Mouse (Mus musculus) gastrocnemius, postnatal 10 days (tissue): ENCODE results near the gene Dst. TPM values are rescaled to one million over a fixed set of nuclear protein-coding genes. Genes with fewer than 3 reads are reported as not detected.
A peak's percentile ranks its signal among the peaks of the same experiment; 100 is the strongest.

Experiments used
- DNase-seq: peaks from one replicate; pipeline ENCODE4 v3.0.0; 2021; ENCODE audit warnings: mixed read lengths
- total RNA-seq, 2 experiments: library from RNA; stranded (reverse); gene quantifications; 2 replicates each; pipeline ENCODE4 v1.2.3; 2021

Dst gene
- total RNA-seq, 2 experiments from 2014 or later, result 130 to 146 TPM

DNA sequence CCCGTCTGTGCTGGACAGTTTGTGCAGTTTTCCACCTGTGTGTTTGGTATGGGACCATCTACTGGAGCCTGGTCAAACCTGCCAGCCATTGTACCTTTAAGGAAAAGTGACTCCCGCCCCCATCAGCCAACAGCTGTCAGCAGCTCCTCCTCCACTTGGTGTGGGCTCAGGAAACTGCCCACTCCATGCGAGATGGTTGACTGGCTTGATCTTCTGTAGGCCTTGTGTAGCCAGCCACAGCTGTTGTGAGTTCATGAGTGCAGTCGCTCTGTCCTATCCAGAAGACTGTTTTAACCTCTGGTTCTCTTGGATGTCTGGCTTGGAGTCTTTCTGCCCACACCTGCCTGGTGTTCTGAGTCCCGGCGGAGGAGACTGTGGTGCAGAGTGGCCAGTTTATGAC, 117.9 kb downstream of the Dst start:
- DNase-seq, result no peak

DNA sequence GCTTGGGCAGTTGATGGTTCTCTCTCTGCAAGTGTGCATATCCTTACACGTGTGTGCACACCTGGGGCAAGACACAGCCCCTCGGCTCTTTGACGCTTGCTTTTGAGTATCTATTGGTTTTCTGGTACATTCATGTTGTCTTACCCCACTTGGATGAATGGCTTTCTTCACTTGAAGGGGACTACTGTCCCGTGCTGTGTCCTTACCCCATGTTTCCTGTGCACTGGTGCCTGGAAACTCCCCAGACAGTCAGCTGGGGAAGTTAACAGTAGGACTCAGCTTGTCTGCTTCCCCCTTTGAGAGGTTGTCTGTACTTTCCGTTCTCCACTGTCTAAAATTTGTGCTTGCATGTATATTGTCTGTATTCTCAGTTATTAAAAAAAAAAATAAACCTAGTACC, 120.7 kb downstream of the Dst start:
- no peak for DNase-seq

DNA sequence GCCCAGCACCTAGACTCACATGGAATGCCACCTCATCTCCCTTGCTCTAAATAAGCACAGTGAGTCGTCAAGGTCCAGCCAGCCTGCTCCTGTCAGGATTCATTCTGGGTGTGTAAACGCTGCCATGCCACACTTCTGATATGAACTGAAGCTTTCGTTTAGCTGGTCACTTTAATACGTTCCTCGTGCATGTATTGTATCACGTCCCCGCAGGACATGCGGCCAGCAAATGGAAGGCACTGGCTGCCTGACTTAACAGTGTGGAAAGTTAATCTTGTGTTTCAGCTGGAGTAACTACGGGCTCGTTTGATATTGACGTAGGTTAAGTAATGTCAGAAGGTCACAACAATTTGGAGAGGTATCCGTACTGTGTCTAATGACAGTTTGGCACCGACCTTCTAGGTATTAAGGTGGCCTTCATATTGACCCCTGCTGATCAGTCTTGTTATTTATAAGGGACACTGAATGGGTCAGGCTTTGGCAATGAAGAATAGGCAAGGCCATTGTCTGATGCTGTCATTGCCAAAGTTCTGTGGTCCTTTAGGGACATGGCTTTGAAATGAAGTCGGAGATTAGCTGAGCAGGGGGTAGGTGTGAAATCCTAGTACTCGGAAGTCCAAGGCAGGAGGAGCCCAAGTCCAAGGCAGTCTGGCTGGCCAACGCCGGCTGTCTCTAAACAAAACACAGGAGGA, 122.5 kb downstream of the Dst start:
- no peak for DNase-seq

DNA sequence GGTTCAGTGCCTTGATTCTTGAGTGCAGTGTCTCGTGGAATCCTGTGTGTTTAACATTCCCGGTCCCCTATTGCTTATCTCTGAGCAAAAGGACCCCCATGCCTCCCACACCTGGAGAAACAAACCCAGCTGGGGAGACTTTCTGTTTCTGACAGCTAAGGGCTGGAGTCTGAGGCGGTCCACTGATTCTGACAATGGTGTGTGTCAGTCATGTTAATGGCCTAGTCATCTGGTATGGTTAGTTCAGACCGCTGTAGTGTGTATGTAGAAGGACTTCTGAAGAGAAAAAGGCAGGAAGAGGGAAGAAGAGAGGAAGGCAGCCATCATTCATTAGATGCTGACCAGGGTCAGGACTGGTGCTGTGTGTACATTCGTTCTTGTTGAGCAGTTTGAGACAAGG, 125.0 kb downstream of the Dst start:
- DNase-seq, result no peak

DNA sequence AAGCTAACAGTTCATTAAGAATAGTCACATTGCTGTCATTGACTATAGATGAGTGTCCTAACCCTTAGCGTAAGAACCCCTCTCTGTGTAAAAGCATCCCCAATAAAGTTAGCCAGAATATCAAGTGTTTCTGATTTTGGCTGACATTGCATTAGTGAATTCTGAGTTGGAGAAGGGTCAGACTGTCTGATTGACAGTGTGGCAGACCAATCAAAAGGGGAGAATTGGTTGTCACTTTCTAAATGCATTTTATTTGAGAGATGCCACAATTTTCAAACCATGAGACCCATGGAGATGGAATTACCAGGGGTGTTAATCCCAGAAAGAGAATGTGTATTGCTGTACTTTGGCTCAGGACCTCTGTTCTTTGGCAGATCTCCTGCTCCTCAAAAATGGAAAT, 125.5 kb downstream of the Dst start:
- DNase-seq, result no peak

DNA sequence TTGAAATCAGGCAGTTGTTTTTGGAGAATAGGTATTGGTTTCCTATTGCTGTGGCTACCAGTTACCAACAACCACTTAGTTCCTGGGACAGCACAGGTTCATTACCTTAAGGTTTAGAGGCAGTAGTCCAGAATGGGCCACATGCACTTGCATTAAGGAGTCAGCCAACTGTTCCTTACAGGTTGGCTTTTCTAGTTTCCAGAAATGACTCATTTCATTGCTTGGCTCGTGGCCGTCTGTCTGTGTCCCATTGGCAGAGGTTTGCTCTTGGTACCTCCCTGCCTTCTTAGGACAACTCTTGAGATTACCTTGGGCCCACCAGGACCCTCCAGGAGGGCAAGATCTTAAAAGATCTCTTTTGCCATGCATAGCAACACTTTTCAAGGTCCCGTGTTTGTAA, 125.9 kb downstream of the Dst start:
- DNase-seq, result no peak

DNA sequence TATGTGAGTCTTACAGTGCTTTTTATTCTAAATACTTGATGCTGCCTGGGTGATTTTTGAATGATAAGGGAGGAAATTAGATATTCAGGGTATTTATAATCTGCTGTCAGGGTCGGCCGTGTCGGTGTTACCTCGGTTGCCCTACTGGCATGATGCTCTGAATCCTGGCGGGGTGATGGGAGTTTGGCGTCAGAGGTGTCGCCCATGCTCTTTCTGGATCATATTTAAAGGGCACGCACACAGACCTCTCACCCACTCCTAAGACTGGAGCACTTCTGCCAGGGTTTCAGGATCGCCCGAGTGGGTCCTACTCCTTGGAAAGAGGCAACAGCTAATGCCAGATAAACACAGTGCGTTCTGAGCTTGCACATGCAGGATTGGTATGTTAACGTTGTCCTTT, 128.1 kb downstream of the Dst start:
- no peak for DNase-seq

DNA sequence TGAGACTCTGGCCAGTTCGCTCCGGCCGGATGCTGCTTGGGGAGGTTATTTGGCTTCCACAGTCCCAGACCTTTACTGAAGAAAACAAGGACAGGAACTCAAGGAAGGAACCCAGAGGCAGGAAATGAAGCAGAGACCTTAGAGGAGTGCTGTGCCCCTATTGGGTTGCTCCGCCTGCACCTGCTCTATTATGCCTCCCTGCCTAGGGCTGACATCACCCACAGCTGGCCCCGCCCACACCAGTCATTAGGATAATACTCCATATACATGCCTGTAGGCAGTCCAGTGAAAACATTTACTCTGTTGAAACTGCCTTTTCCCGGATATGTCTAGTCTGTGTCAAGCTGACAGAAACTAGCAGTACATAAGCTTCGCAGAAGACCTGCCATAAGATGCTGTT, 130.5 kb downstream of the Dst start:
- DNase-seq, result no peak

DNA sequence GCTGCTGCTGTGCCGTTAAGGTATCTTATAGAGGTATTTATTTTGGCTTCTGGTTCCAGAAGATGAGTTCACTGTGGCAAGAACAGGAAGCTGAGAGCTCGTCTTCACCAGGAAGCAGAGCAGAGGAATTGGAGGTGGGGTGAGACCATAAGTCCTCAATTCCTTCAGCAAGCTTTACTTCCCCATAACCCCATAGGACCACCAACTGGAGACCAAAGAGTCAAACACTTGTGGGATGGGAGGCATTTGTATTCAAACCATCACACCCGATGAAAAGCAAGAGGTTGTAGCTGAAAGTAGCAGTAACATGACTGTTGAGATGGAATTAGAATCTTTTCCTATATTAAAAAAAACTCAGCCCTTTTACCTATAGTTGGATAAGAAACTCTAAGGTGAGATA, 132.0 kb downstream of the Dst start:
- no peak for DNase-seq

DNA sequence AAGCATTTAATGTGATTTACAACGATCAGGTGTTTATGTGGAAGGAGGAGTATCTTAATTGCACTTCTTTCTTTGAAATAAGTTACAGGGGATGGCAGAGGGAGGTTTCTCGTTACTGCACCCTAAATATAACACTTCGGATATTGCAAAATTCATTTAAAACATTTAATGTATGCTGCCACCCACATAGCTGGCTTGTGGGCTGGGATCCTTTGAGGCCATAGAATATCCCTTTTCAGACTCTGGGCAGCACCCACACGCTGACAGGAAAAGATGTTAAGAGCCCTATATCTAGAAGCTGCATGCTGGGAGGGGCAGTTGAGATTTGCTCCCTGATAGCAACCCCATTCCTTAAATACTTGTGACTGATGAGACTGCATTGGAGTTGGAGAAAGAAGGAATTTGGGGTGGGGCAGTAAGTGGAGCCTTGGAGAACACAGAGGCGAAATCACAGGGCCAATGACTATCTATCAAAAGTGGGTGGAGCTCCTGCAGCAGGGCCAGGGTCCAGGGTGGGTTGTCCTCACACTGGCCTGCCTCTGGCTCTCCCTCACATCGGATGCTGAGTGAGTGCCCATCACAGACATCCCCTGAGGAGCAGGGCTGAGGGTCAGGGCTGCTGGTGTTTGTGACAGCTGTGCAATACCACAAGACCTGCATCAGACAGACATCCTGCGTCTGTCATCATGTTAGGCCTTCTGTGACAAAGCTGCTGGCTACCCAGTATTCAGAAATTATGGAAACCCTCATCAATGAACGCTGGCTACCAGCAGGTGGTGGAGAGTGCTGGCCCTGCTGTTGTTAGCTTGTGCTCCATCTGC, 133.1 kb downstream of the Dst start:
- DNase-seq, result no peak

DNA sequence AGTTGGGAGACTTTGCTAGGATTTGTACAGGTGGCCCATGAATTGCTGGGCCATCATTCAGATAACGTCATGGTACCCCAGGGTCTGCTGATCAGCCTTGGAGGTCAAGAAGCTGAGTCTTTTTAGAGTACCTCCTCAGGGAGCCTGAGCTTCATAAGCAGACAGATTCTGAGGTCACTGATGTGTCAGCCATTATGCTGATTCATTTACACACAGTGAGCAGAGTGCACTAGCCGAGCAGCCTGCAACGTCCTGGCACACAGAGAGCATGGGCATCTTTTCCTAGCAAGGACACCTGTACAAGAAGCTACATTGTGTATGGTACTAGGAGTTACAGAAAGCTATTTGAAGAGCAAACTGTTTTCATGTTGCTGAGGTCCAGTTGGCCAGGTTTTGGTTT, 134.3 kb downstream of the Dst start:
- no peak for DNase-seq

DNA sequence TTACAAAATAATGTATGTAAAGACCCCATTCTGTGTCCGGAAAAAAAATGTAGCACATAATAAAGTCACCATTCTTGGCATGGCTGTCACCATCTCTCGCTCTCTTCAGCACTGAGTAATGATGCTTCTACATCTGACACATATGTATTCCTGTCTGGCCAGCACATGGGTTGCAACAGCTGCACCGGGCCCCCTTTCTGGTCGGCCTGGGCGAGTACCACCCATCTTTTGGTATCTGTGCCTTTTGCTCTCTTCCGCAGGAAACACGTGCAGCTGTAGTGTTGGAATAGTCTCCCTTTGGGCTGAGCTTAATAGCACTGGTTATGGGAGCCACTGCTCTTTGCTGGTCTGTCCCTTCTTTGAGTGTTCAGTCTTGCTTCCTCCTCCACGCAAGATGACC, 135.3 kb downstream of the Dst start:
- no peak for DNase-seq

DNA sequence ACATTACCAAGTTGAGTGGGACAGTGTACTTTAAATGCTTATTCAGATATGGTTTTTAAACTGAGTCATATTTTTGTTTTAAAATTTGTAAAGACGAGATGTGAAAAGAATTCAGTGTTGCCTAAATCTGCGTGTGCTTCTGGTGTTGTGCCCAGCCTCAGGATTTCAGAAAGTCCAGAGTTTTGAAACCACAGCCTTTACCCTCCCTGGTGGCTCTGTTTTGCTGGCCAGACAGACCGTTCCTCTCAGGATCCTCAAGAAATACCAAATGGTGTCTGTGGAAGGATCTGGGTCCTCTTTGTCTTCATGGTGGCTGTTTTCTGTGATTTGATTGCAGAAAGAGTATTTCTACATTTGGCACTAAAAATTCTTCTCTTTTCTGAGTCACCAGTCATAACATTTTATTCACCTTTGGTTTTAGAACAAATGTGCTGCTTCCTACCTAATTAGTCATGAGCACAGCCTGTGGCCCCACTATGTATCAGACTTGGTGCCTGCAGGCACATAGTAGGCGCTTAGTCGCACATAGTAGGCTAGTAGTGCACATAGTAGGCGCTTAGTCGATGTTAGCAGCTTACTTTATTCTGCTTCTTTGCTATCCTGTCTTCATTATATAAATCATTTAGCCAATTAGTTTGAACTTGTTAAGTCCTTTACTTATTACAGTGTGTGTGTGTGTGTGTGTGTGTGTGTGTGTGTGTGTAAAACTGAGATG, 136.0 kb downstream of the Dst start:
- DNase-seq, result no peak

DNA sequence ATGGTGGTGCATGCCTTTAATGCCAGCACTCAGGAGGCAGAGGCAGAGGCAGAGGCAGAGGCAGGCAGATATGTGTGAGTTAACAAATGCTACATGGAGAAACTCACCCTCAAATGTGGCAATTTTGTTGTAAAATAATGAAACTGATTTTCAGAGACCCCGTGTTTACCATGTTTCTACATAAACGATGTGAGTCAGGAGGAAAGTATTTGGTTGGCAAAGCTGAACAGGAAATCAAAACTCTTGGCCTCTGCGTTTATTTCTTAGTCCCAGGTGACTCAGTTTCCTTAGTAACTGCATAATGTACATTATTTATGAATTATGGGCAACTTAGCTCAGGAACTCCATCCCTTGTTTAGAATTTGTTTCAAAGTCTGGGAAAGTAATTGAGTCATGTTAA, 136.7 kb downstream of the Dst start:
- DNase-seq, result no peak

DNA sequence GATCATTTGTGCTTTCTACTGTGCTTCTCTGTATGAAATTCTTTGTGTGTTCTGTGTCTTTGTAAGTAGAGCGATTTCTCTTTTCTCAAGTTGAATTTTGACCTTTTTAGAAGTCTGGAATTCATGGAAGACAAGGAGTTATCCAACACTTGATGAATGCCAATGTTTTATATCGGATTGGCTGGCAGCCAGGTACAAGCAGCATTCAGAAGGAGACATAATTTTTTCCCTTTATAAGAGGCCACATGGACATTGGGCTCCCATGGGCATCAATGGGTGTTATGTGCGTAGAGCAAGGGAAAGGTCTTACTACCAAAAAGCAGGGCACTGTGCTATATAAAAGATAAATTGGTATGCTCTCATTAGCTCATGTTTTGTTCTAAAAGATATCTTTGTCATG, 139.3 kb downstream of the Dst start:
- no peak for DNase-seq

DNA sequence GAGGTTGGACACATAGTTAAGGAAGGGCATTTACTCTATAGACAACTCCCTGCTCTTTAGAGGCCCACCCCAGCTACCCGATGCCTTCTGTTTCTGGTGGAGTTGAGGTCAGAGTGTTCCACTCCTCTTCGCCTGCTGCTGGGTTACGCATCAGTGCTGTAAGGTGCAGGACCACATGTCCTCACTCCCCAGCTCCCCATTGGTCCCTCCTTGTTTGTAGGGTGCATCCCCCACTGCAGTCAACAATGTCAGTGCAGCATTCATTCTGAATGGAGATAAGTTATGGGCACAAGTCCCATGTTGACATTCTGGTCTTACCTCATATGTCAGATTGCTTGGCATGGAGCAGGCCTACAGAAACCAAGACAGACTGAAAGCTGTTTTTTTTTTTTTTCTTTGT, 143.2 kb downstream of the Dst start:
- no peak for DNase-seq

DNA sequence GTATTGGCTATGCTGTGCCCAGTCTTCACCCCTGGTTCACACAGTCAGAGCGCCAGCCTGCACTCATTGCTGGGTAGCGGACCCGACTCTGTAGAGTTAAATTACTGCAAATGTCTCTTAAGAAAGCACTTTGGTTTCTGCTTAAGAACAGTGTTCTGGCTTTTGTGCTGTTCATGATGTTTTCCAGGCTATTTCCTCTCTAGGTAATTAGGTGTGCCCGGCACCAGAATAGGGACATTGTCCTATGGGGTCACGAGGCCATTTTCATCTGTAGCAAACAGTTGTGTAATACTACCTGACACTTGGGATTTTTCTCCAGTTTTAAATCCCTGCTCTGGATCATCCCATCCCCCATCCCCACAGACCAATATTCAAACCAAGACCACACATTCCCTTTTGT, 144.4 kb downstream of the Dst start:
- no peak for DNase-seq

DNA sequence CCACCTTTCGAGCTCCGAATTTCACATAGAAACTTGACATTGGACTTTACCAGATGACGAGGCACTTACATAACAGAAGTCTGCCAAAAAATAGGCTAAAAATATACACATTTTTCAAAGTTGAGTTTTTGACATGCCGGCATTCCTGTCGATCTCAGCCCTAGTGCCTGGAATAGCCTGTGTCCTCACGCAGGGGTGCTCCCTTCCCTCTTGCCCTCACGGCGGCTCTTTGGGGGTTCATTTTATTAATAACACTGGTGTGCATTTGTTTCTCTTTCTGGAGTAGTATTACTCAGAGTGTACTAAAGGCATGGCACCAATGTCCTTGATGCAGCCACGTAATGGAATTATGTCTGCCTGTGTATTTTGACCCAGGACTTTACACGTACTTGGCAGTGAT, 146.9 kb downstream of the Dst start:
- no peak for DNase-seq

DNA sequence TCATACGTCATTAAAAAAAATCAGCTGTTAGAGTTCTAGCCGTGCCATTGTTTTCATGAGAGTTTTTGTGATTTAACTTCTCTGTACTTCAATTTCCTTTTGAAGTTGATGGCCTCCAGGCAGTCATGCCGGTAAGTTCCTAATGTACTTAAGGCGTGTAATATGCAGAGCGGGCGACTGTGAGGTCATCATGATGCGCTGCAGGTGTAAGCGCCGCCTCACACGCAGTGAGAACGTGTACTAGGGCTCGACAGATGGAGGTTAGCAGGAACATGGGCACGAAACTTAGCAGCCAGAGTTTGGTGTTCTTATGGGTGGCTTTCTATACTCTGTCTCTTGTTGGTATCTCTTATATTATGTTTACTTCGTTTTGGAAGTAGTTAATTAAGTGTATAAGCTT, 148.6 kb downstream of the Dst start:
- no peak for DNase-seq

DNA sequence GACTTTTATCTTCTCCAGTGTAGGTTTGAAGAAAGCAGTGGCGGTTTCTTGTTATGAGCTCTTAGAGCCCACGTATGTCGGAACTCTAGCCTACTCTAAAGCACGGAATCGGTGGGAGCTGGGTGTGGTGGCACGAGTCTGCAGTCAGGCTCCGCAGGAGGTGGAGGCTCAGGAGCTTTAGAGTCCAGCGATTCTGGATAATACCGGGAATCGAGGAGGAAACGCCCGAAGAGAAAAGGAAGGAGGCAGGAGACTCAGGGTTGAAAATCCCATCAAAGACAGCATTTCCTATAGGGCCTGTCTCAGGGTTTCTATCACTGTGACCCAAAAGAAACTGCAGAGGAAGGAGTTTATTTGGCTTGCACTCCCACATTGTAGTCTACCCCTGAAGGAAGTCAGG, 151.2 kb downstream of the Dst start:
- DNase-seq, result no peak

DNA sequence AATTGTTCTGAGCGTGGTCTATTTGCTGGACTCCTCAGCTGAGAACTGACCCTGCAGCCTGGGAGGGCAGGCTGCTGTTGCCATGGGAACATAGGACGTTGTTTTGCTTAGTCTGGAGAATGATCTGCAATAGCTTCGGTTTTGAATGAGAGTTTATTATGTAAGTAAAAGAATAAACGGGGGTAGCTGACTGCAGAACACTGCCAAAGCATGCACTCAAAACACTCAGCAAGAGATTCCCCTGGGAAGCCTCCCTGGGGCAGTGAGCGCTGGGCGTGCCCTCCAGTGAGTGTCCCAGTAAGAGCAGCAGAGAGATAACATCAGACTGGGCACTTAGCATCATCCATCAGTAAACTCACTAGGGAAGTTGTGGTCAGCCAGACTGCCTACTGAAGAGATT, 152.4 kb downstream of the Dst start:
- DNase-seq, result no peak

DNA sequence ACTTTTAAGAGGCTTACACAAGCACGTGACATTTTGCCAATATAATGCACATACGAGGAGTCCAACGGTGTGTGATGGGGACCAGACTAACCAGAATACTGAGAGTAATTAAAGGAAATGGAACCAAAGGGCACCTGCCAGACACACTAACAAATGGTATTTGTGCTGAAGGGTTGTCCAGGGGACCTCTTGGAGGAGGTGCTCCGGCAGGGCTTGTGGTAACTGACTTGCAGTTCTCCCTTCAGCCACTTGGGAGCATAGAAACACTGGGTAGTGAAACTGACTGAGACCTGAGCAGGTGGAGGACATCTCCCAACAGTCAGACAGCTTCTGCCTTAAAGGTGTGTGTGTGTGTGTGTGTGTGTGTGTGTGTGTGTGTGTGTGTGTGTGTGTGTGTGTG, 153.1 kb downstream of the Dst start:
- peak; percentile 59 for DNase-seq

DNA sequence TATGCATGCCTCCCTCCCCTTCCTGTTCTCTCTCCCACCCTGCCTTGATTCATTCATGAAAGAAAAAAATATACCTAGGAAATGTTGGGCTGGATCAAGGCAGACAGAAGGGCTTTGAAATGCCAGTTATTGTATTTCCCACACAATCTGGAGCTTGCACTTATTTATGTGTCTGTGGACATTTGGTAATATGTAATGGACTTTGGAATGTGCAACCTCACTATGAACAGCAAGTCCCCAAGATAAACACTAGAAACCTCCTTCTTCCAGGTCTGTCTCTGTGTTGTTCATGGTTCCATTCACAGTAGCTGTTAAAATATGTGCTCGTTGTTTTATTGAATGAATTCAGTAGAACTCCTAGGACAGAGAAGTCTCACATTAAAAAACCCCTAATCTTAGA, 153.8 kb downstream of the Dst start:
- DNase-seq, result no peak

DNA sequence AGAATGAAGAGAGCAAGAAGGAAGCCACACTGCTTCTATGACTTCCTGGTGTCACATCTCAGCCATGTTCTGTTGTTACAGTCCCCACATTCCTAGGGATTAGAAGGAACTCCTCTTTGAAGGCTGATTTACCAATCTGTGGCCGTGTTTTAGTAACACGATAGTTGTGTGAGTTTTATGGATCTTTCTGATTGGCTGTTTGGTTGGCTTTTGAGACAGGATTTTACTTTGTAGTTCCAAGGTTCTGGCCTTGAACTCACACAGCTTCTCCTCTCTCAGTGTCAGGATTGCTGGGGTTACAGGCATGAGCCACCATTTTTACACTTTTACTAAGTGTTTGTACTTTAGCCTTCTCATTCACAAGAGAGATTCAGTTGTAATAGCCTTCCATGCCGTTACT, 155.9 kb downstream of the Dst start:
- DNase-seq, result no peak
